Mouse (Mus musculus): ENCODE results near the gene Crk.
"Not testable (repeated sequence)": the region's sequence is repeated elsewhere in the genome, so short reads cannot be mapped to it uniquely, and the experiment has no call there.

Crk gene

DNA sequence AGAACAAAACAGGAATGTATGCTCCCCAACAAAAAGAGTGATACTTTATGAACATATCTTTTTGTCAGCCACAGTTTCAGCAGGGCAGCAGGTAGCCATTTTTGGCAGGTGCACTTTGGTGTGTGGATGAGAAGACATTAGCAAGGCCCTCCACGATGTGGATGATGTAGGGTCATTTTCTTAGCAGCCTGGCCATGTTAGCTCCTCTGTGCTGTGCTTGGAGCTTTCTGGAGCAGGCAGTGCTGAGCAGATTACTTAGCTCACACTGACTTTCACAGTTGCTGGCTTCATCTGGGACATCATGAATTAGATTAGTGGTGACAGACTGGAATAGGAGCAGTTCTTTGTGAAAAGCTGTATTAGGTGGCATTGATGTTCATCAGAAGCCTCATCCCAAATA, 10.9 kb downstream of the Crk start:
- DNase-seq = no peak

DNA sequence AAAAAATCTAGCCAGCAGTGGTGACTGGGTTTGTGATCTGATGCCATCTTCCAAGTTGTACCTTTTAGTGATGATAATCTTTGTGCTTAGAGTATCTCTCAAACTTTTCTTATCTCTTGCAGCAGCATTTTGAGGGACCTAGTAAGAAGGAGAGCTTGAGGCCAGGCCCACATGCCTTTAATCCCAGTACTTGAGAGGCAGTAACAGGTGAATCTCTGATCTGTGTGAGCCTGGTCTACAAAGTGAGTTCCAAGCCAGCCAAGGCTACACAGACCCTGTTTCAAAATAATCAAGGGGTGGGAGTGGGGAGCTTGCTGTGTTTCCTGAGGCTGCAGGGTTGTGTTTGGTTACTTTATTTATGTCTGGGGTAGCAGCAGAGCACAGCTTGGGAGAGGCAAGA, 12.0 kb downstream of the Crk start:
- no peak for DNase-seq

DNA sequence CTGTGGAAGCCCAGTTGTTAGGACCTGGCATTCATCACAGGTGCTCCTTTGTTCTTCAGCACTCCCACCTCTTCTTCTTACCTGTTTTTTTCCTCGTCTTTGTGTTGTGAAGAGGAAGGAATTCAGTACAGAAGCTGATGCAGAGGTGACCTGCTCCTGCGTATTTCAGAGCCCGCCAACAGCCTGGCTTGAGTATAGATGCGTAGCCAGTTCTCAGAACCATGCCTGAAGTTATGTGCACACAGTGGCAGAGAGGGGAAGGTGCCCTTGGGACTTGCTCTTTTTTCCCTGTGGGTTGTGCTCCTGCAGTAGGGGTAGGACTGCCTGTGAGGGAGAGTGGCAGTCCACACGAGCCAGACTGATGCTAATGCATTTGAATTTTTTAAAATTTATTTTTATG, 14.5 kb downstream of the Crk start:
- no peak for DNase-seq

DNA sequence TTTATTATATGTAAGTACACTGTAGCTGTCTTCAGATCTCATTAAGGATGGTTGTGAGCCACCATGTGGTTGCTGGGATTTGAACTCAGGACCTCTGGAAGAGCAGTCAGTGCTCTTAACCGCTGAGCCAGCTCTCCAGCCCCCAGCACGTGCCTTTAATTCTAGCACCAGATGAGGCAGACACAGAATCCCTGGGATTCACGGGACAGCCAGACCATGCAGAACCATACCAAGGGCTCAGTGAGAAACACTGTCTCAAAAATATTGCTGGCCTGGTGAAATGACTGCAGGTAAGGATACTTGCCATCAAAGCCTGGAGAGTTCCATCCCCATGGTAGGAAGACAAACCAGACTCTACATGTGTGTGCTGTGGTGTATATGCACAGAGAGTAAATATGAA, 18.4 kb downstream of the Crk start:
- DNase-seq = not testable (repeated sequence)

DNA sequence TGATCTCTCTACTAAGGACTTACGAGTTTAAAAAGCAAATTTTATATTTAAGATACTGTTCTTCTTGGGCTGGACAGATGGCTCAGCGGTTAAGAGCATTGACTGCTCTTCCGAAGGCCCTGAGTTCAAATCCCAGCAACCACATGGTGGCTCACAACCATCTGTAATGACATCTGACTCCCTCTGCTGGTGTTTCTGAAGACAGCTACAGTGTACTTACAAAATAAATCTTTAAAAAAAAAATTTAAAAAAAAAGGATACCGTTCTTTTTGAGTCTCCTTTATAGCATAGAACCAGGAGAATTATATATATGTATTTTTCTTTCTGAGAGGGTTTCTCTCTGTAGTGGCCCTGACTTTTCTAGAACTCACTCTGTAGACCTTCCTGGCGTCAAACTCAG, 21.5 kb downstream of the Crk start:
- no peak for DNase-seq

DNA sequence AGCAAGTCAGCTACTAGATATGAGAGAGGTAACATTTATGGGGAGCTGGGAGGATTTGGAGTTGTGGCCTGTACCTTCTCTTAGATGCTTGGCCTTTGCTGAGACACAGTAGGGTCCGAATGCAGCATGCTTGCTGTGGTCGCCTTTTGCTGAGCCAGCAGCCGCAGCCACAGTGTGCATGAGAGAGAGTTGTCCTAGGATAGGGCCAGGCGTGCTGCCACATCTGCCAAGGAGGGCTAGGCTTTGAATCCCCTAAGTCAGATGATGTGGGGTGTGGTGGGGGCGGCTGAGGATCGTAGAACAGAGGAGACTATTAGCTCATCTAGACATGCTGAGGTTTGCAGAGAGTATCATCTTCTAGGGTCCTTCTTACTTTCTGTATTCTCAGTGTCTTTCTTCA, 23.7 kb downstream of the Crk start:
- DNase-seq = no peak

DNA sequence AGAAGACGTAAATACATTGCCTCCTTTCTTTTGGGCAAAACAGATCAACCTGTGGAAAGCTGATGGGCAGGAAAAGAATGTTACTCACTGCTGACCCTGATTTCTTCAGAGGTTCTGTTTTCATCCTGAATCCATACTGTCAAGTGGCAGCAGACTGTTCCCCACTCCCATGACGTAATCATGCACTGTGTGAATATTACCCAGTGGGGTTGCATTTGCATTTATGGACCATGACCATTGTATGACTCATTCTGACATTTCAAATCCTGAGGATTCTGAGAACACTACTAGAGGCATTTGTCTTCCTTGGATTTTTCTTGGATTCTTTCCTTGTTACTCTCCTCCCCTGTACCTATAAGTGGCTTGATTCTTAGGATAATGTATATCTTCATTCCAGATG, 24.7 kb downstream of the Crk start:
- DNase-seq = no peak

DNA sequence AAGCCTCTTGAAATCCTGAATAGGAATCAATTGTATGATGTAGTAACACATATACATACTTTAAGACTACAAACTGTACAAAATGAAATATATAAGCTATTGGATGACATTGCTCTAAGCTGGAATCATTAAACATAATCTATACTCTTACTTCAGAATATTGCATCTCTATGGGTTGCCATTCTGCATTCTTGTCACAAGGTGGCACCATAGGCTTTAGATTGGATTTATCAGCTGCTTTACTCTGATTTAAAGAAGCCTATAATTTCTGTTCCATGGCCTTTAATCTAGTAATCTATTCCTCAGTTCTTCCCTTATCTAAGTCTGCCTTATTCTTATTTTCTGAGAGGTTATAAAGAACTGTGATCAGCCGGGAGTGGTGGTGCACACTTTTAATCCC, 34.9 kb downstream of the Crk start:
- DNase-seq = peak; percentile 31

DNA sequence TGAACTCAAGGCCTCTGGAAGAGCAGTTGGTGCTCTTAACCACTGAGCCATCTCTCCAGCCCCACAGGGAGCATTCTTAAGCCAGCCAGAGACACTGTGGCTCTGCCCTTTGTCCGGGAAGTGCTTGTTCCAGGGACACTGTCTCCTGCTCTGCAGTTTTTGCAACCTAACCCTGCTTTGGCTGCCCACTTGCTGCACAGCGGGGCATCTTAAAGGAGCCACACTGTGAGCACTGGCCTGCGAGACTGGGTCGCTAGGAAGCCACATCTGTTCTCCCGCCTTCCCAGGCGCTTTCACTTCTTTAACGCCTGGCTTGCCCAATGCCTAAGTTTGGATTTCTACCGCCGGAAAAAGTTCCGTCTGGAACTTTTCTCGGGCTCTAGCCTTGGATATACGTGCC, 36.5 kb downstream of the Crk start:
- DNase-seq = no peak

DNA sequence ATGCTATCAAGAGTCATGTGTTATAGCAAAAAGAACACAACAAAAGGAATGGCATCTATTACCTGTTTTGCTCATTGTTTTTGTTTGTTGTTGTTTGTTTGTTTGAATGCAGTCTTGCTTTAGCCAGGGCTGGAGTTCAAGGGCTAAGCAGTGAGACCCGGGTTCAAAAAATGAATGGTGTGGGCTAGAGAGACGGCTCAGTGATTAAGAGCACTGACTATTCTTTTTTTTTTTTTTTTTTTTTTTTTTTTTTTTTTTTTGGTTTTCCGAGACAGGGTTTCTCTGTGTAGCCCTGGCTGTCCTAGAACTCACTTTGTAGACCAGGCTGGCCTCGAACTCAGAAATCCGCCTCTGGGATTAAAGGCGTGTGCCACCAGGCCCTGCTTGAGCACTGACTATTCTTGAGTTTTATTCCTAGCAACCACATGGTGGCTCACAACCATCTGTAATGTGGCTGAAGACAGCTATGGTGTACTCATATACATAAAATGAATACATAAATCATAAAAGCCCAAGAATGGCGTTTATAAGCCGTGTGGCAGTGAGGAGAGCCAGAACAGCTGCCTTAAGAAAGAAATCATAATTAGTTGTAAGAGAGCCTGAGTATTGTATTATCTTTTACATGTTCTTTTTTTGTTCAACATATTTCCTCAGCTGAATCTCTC, 37.7 kb downstream of the Crk start:
- DNase-seq = no peak

DNA sequence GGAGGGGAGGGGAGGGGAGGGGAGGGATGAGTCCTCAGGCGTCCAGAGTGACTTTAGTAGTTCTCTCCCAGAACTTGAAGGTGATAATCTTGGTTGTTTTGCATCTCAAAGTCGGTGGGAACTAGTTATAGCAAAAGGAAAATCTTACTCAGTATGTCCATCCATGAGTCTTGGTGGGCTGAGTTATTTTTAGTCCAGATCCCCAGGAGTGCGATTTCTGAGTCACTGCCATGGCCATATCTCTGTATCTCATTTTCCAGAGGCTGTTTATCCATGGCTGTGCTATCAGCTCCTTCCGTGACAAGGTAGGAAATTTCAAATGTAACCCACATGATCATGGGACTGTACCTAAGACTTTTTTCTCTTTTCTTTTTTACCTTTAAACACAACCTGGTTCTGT, 43.3 kb downstream of the Crk start:
- no peak for DNase-seq

DNA sequence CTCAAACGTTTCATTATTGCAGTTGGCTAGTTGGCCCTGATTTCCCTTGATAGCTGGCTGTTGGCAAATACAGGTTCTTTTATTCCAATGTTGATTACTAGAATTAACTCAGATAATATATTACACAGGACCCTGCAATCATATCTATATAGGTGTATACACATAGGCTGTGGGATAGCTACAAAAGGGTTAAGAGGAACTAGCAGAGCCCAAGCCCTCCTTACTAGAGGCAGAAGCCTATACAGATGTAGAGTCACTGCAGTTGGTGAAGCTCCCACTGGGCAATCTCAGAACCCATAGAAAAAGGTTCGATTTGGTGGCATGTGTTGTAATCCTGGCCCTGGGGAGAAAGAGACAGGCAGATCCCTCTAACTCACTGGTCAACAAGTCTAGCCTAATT, 48.1 kb downstream of the Crk start:
- no peak for DNase-seq

DNA sequence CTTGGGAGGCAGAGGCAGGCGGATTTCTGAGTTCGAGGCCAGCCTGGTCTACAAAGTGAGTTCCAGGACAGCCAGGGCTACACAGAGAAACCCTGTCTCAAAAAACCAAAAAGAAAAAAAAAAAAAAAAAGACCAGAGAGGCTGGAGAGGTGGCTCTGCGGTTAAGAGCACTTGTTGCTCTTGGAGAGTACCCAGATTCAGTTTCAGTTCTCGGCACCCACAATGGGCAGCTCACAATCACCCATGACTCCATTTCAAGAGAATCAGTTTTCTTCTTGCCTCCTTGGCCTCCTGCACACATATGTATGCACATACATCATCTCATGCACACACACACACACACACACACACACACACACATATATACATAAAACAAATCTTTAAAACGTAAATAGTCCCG, 48.6 kb downstream of the Crk start:
- DNase-seq = not testable (repeated sequence)

DNA sequence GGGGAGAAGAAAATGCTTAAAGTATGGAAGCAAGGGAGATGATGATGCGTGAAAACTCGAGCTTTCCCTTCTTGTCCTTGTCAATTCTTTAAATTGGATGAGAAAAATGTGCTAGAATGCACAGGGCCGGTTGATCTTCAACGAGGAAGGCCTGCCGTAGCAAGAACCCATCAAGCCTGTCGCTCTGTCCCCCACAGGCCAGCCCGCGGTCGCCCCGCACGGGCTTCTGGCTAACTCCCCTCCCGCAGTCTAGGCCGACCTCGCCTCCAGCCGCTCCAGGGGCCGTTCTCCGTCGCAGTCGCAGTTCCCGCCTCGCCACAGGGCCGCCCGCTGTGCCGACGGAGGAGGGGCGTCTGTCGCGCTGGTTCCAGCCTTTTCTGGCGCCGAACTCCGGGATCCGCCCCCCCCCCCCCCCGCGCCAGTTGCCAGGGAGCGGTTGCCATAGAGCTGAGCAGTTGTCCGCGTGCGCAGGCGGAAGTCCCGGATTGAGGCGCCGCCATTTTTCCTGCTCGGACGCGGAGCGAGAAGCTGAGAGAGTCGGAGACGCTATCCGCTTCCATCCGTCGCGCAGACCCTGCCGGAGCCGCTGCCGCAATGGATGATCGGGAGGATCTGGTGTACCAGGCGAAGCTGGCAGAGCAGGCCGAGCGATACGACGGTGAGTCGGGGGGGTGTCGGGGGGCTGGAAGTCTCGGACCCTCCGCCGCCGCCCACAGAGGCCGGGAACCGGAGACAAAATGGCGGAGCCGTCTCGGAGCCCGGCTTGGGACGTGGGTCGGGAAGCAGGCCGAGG, 53.6 kb downstream of the Crk start, which contains the start of gene Ywhae:
TSS of gene Ywhae (plus strand) at position 436 of the 793 bp plus-strand sequence.
- peak; percentile 90 for DNase-seq

DNA sequence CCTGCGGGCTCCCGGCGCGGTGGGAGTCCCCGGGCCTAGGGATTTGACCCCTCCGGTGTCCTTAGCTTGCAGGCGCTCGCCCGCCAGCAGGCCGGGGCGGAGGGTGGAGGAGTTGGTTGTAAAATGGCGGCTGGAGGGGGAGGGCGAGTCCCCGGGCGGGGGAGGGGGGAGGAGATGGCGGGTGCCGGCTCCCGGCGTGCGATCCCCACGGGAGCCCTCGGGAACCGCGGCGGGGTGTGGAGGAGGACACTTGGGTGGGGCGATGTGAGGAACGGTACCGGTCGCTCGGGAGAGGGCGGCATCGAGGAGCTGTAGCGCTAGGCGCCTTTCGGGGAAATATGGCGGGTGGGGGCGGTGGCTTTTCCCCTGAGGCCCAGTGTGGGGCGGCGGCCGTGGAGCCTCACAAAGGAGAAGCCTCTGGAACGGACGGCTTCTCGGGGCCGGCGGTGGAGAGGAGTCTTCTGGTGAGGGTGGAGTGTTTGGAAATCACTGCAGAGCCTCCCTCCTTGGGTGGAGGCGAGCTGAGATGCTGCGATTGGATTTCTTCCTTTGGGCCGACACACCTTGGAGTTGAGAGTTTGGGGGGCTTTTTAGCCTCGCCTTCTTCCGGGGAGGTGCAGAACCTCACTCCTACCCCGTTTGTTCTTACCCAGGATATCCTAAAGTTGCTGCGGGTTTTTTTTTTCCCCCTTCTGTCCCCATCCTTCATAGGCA, 54.3 kb downstream of the Crk start:
- peak; percentile 76 for DNase-seq

DNA sequence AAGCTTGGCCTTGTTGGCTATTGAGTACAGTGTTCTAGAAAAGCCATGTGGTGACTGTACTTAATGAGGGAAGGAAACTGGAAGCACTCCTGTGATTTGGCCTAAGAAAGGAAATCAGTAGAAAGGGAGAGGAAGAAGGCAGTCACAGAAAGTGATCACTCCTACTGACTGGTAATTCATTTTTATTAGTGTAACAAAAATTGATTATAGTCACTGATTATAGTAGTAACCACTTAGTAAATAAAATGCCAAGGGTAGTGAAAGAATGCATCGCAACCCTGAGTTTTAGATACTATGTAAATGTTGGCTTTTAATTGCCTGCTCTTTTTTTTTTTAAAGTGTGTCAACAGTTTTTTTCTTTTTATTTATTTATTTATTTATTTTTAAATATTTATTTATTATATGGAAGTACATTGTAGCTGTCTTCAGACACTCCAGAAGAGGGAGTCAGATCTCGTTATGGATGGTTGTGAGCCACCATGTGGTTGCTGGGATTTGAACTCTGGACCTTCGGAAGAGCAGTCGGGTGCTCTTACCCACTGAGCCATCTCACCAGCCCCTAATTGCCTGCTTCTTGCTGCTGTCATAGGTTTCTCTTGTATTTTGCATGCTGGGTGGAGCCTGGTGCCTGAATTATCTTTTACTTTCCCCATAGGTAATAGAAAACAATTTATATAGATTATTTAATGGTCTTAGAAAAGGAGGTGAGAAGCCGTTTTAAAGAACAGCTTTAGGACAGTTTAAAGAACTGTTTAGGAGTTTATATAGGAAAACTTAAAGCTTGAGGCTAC, 56.6 kb downstream of the Crk start:
- no peak for DNase-seq

DNA sequence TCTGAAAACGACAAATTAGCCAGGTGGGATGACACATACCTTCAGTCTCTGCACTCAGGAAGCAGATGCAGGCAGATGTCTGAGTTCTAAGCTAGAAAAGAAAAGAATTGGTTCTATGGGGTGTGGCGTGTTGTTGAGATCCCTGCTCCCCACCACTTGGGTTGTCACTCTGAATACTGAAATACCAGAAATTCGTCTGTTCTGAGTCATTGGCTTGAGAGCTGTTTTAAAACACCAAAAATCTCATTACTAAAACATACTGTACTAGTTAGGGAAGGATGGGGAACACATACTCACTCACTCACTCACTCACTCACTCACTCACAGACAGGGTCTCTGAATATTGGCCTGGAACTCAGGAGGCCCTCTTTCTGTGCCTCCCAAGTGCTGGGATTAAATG, 57.9 kb downstream of the Crk start:
- DNase-seq = no peak

DNA sequence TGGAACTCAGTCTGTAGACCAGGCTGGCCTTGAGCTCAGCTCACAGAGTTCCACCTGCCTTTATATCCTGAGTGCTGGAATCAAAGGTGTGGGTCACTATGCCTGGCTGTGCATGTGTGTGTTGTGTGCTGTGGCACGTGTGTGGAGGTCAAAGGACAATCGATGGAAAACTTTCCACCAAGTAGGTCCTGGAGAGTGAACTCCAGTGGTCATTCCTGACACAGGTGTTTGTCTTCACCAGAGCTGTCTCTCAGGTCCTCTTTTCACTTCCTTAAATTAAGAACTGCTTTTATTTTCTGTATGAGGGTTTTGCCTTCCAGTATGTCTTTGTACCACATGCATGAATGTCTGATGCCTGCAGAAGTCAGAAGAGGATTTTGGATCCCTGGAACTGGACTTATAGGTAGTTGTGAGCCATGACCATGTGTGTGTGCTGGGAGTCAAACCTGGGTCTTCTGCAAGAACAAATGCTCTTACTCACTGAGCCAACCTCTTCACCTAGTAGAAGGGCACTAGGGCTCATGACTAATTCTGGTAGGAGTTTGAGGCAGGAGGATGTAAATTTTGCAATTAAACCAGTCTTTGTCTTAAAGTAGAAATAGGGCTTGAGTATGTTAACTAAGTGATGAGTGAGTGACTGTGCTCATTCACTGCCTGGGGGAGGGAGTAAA, 58.9 kb downstream of the Crk start:
- DNase-seq = no peak

DNA sequence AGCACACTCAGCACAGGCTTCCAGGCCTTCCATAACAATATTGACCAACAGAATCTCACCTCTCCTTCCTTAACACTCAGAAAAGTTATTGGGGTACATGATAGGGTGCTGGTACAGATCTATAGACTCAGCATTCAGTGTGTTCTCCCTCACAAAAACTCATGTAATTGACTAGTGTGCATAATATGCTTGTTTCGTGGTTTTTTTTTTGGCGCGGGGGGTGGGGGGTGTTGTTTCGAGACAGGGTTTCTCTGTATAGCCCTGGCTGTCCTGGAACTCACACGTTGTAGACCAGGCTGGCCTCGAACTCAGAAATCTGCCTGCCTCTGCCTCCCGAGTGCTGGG, 59.4 kb downstream of the Crk start:
- no peak for DNase-seq

DNA sequence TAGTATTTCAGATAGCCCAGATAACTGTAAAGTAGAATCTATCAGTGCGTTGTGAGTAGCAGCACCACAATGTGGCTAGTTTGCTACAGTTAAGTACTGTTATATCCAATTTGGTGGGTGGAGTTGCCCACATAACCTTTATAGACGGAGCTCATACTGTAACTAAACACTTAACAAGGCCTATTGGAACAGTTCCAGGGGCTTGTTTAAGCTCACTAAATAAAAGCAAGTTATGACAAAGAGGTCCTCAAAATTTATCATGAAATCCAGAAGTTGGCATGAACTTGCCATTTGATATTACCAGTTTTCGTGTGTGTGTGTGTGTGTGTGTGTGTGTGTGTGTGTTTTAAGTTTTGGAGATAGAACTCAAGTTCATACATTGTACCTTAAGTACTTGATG, 61.1 kb downstream of the Crk start:
- DNase-seq = no peak

DNA sequence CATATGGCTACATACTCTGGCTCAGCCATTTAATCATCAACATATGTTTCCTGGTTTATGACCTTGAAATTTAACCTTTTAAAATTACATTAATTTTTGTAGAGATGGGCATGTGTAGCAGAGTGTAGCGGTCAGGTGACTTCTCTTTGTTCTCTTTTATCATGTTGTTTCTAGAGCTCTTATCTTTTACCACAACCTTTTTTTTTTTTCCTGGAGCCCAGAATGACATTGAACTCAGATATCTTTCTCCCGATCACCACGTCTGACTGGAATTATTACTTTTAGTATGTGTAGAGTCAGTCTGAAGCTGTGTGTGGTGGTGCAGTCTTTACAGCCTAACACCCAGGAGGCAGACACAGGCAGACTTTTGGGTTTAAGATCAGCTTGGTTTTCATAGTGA, 62.6 kb downstream of the Crk start:
- DNase-seq = no peak

DNA sequence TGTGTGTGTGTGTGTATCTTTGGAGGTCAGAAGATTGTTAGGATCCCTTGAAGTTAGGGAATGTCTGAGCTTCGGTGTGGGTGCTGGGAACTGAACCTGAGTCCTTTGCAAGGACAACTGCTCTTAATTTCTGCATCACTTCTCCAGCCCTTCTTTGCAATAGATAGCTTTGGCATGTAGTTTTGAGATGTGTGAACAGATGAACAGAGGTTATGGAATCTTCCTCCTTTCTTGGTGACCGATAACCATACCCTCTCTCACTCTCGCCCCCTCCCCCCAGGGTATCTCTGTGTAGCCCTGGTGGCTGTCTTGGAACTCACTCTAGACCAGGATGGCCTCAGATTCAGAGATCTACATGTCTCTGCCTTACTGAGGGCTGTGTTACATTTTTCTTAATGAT, 65.7 kb downstream of the Crk start:
- DNase-seq = no peak

DNA sequence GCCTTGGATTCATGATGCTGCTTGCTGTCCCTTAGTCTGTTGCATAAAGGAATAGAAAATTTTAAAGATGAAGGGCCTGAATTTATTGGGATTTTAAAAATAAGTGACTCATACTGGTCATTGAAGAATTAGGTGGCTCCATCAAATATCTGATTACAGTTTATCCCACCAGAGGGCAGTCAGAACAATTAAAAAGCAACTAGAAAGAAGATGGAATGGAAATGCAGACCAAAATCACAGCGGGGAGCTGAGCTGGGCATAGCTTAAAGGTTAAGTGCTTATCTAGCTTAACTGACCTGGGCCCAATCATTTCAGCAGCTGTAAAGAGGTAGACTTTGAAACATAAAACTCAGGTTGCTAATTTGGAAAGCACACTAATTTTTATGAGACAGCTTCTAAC, 71.5 kb downstream of the Crk start:
- no peak for DNase-seq

Data from thymus, postnatal 14 days (tissue).